Mouse (Mus musculus) NIH3T3 (cell line): Measurements from ENCODE around the gene Surf1.
"Not testable (repeated sequence)": the region's sequence is repeated elsewhere in the genome, so short reads cannot be mapped to it uniquely, and the experiment has no call there.

Source experiments
- DNase-seq: peaks from one replicate; pipeline ENCODE4 v3.0.0-alpha.2; 2012; ENCODE audit warnings: low read depth

Gene Surf1

DNA sequence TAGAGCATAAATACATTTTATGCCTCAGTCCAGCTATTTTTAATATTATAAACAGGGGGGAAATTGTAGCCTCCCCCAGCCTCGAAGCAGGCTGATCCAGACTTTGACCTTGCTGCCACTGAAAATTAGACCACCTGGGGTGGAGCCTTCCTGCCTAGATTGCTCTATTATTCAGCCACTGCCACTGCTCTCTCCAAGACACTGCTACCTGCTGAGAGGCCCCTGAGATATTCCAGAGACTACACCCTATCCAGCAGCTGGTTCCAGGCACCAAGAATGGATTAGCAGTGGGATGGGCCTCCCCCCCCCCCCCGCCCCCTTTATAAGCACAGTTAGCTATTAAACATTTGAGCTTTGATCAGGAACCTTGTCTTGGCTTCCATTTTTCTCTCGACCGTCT is 30.2 kb downstream of the Surf1 start:
- DNase-seq: not testable (repeated sequence)

GRCm38 (mm10) chr2:26885541-26885940 is 30.8 kb downstream of the Surf1 start:
- DNase-seq: not testable (repeated sequence)

DNA sequence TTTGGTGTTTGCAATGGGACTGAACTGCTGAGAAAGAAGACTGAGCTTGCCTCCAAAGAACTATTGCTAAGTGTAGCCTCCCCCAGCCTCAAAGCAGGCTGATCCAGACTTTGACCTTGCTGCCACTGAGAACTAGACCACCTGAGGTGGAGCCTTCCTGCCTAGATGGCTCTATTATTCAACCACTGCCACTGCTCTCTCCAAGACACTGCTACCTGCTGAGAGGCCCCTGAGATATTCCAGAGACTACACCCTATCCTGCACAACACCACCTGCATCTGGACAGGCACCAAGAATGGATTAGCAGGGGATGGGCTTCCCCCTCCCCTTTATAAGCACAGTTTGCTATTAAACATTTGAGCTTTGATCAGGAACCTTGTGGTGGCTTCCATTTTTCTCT is 37.8 kb downstream of the Surf1 start:
- DNase-seq: no peak

DNA sequence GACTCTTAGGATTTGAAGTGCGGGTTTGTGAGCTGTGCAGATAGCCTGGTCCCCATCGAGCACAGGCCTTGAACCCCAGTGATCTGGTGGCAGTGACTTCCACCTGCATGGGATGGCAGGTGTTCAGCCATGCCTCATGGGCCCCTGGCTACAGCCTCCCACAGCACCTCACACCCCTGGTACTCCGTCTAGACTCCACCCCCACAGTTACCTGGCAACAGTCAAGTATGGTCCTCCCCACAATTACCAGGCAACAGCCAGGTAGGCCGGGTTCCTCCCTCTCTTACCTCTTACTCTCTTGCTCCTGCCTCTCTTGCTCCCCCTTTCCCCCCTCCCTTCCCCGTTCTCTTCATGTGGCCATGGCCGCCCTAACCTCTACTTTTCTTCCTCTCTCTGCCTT is 45.7 kb downstream of the Surf1 start:
- DNase-seq: no peak

GRCm38 (mm10) chr2:26864879-26865278 is 51.5 kb downstream of the Surf1 start, which contains the start of gene Abo:
TSS of gene Abo (minus strand) at chr2:26864979.
- no peak for DNase-seq
